Mouse (Mus musculus) erythroblast, embryonic 14.5 days (primary cell): ENCODE results near the gene Cadm1.

ENCODE experiments used
- GATA1 ChIP-seq: IDR thresholded peaks from 2 replicates; pipeline ENCODE4 v1.6.1; 2012; ENCODE audit warnings: low read length, inconsistent platforms, mixed read lengths
- TAL1 ChIP-seq: IDR thresholded peaks from 3 replicates; pipeline ENCODE4 v1.6.1; 2012; ENCODE audit warnings: low read length, inconsistent platforms, mixed read lengths

GRCm38 (mm10) chr9:47846275-47846674, 316.3 kb downstream of the Cadm1 start:
- no peak for TF ChIP-seq GATA1
- TF ChIP-seq TAL1, result no peak
